17 mouse cellular contexts compared by ENCODE assay signal in the genomic region with DNA sequence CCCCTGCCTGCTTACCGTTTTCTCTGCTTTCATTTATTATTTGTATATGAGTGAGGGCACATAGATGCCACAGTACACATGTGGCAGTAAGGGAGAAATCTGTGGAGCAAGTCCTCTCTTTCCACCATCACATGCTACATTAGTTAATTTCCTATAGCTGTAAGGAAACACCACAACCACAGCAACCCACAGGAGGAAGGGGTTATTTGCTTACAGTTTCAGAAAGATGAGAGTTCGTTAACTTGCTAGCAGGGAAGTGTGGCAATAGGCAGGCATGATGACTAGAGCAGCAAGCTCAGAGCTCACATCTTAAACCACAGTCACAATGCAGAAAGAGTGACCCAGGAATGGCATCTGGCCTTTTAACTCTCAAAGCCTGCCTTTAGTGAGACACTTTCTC. TPM values are rescaled to one million over a fixed set of nuclear protein-coding genes. Genes with fewer than 3 reads are reported as not detected.
A peak's percentile ranks its signal among the peaks of the same experiment; 100 is the strongest.
DNase-seq lines count a peak whose midpoint lies in the region; TF ChIP-seq lines count a peak whose summit lies in the region.
"Had no signal": no experiment of that assay in that cellular context is flagged by ENCODE, and none has a peak within 500 bp of the region (broad histone marks: within the 10 kb centered on the region; RNA-seq: fewer than 3 reads in every experiment).

No protein-coding gene starts in this region.

- TF ChIP-seq CTCF in bone marrow macrophage, adult 2 months (IDR thresholded peaks at IDR 0.05; ENCODE audit: low read depth, low read length): no peak

- peaks cover 22% of the 10 kb centered on the region for H3K4me1 ChIP-seq in bone marrow macrophage, adult 2 months (ENCODE audit: control insufficient read depth, insufficient read depth, low read length)
- H3K4me1 ChIP-seq: embryonic facial prominence, embryonic 15.5 days; hindbrain, embryonic 15.5 days had no signal

- H3K4me3 ChIP-seq in bone marrow macrophage, adult 2 months (ENCODE audit: insufficient read depth, low read length): no peak overlapping the region
- H3K4me3 ChIP-seq: embryonic facial prominence, embryonic 15.5 days; hindbrain, embryonic 15.5 days; neural tube, embryonic 15.5 days had no signal

- no peak for TF ChIP-seq POLR2A in bone marrow macrophage, adult 2 months (IDR thresholded peaks at IDR 0.05; ENCODE audit: borderline replicate concordance, low read depth, low read length)

- H3K27ac ChIP-seq in bone marrow macrophage, adult 2 months (ENCODE audit: insufficient read depth, low read depth, low read length): peak overlapping the region; percentile 76
- H3K27ac ChIP-seq: embryonic facial prominence, embryonic 15.5 days; hindbrain, embryonic 15.5 days; neural tube, embryonic 15.5 days had no signal

- DNase-seq in heart, adult 11 months: peak; percentile 36
- no peak for DNase-seq in heart, adult 18-20 months
- peak; percentile 96 for DNase-seq in 416B (ENCODE audit: low read depth)
- DNase-seq in monocyte, adult 2 months (ENCODE audit: low read depth in 1 of 2, low spot score in 2 of 2): peak; percentile 9 to 12
- DNase-seq in left cerebral cortex, adult 11 months (ENCODE audit: low spot score): no peak
- no peak for DNase-seq in gastrocnemius, postnatal 4 days (ENCODE audit: low spot score in 2 of 2)
- DNase-seq in right cerebral cortex, adult 2 months (ENCODE audit: low spot score in 2 of 2): no peak
- DNase-seq: adrenal gland, postnatal 10 days; cerebellum, adult 8-10 months; heart, postnatal 10 days; kidney, adult 18-20 months; kidney, postnatal 14 days; thymus, adult 18-20 months had no signal

RNA-seq across cellular contexts. Expression of a gene that starts 58.0 kb away (rescaled TPM):
- 10 to 100 TPM; 41.5 to 41.9 TPM for total RNA-seq in heart, adult 18-20 months (2021)
- polyA plus RNA-seq in bone marrow macrophage, adult 2 months (2012; ENCODE audit: insufficient read depth, insufficient read length, missing spikeins): 60.5 and 62.8 TPM in 2 replicates
- 100 to 1,000 TPM in 1 of 2 experiments, 10 to 100 TPM in 1; 95.9 to 103 TPM for total RNA-seq in gastrocnemius, postnatal 4 days (2021)

Comparison
In these comparisons a context has a peak if more than half of its experiments do, and no peak if none do; other contexts are left out.
1. DNase-seq: peak in heart, adult 11 months (single experiment), 416B (single experiment) and monocyte, adult 2 months (2 of 2); none in heart, adult 18-20 months (0 of 2), left cerebral cortex, adult 11 months (single experiment), gastrocnemius, postnatal 4 days (0 of 2) and right cerebral cortex, adult 2 months (0 of 2).